Mouse (Mus musculus) forebrain, postnatal 0 days (tissue): ENCODE measurements around the gene Rab11a. TPM values are rescaled to one million over a fixed set of nuclear protein-coding genes. Genes with fewer than 3 reads are reported as not detected.

Source experiments
- ATAC-seq: fragments of 200-750 bp; cut with Nextera tagmentation; 2 replicates; pipeline ENCODE4 v1.8.0; 2017; ENCODE audit warnings: mild to moderate bottlenecking, moderate library complexity
- DNase-seq: peaks from one replicate; pipeline ENCODE4 v3.0.0-alpha.2; 2015
- H3K27ac ChIP-seq: fragments of 300-500 bp; sonication (generic); 2 replicates; pipeline ENCODE4 v1.5.1; 2014; ENCODE audit warnings: low read depth, mild to moderate bottlenecking, antibody characterized with exemption, low read length, moderate library complexity, mixed read lengths
- H3K27me3 ChIP-seq: fragments of 300-500 bp; sonication (generic); 2 replicates; pipeline ENCODE4 v1.6.1; 2014; ENCODE audit warnings: mild to moderate bottlenecking, low read length, mixed read lengths; ENCODE audit not compliant: insufficient read depth
- H3K36me3 ChIP-seq: fragments of 300-500 bp; sonication (generic); 2 replicates; pipeline ENCODE4 v1.6.1; 2014; ENCODE audit warnings: mild to moderate bottlenecking, moderate library complexity; ENCODE audit not compliant: insufficient read depth
- H3K4me1 ChIP-seq: fragments of 300-500 bp; sonication (generic); 2 replicates; pipeline ENCODE4 v1.6.1; 2014; ENCODE audit warnings: antibody characterized with exemption; ENCODE audit not compliant: insufficient read depth
- H3K4me2 ChIP-seq: fragments of 300-500 bp; sonication (generic); 2 replicates; pipeline ENCODE4 v1.6.1; 2014; ENCODE audit warnings: low read depth, mild to moderate bottlenecking, moderate library complexity
- H3K4me3 ChIP-seq: fragments of 300-500 bp; sonication (generic); 2 replicates; pipeline ENCODE4 v1.5.1; 2014; ENCODE audit warnings: low read depth, low read length, mixed read lengths
- H3K9ac ChIP-seq: fragments of 300-500 bp; sonication (generic); 2 replicates; pipeline ENCODE4 v1.6.1; 2014; ENCODE audit warnings: mild to moderate bottlenecking
- H3K9me3 ChIP-seq: fragments of 300-500 bp; sonication (generic); 2 replicates; pipeline ENCODE4 v1.6.1; 2016; ENCODE audit warnings: low read length
- CTCF ChIP-seq: sonication (generic); IDR thresholded peaks from 2 replicates; pipeline ENCODE4 v1.5.1; 2016; ENCODE audit warnings: antibody characterized with exemption, control low read depth, low read depth
- whole genome bisulfite sequencing: fragments of 180-500 bp; shearing (Covaris S2); extraction: QIAGEN DNeasy Blood & Tissue Kit; methylation state at CpG from one replicate; pipeline ENCODE4 v1.1.7; 2014; 5-methylcytosine and 5-hydroxymethylcytosine counted together
- polyA plus RNA-seq: library from polyadenylated mRNA; unstranded; fragments of >200 nt; fragmentation: Nextera tagmentation; extraction: Ambion mirVana; gene quantifications from 2 replicates; pipeline ENCODE4 v1.2.1, GENCODE M21; 2015
- total RNA-seq: library from RNA; depleted of rRNA; stranded (reverse); fragments of >200 nt; gene quantifications from 2 replicates; pipeline ENCODE4 v1.2.3, GENCODE M21; 2014

Rab11a gene
- total and polyA plus RNA-seq, 2 experiments from 2014 or later = 236 to 471 TPM

DNA sequence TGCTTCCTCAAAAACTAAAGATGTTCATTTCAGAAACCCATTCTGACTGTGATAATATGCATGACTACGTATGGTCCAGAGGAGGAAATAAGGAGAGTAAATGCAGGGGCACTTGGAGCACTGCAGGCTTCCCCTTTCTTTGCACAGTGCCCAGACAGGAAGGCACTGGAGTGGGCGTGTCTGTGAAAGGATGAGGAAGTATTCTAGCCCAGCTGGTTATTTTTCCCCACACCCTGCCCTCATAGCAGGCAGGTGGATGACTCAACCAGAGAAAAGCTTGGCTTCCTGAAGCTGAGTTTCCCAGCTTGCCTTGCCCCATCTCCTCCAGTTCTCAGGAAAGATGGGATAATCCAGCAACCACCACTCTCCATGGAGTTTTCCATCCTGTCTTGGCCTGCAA lies 34.6 kb downstream of the Rab11a start:
- Histone ChIP-seq H3K27ac (no peak overlapping the region), H3K4me2 (no peak overlapping the region), H3K4me1 (no peaks in the 10 kb centered on the region), H3K36me3 (no peaks in the 10 kb centered on the region; the same call in none of the 2 replicates), H3K9me3 (no peaks in the 10 kb centered on the region), H3K27me3 (no peaks in the 10 kb centered on the region), H3K9ac (no peak overlapping the region), H3K4me3 (no peak overlapping the region)
- no peak for TF ChIP-seq CTCF
- no peak for DNase-seq
- WGBS = 82% methylated on average over 2 of the region's 2 CpGs
- no peak for ATAC-seq

- H3K9me3 ChIP-seq = no peaks in the 10 kb centered on the region
- no peak overlapping the region for H3K4me3 ChIP-seq
- H3K27me3 ChIP-seq = no peaks in the 10 kb centered on the region
- TF ChIP-seq CTCF = no peak
- H3K27ac ChIP-seq = no peak overlapping the region
- no peaks in the 10 kb centered on the region; the same call in none of the 2 replicates for H3K36me3 ChIP-seq
- H3K4me2 ChIP-seq = no peak overlapping the region
- no peaks in the 10 kb centered on the region for H3K4me1 ChIP-seq
- no peak overlapping the region for H3K9ac ChIP-seq
- ATAC-seq = no peak
- DNase-seq = no peak
These were observed 35.2 kb downstream of the Rab11a start for GRCm38 (mm10) chr9:64702391-64702790.

- no peak for DNase-seq
- Histone ChIP-seq H3K9me3 (no peaks in the 10 kb centered on the region), H3K4me3 (no peak overlapping the region), H3K27ac (no peak overlapping the region), H3K27me3 (no peaks in the 10 kb centered on the region), H3K9ac (no peak overlapping the region), H3K4me1 (no peaks in the 10 kb centered on the region), H3K4me2 (no peak overlapping the region), H3K36me3 (peaks cover 4% of the 10 kb centered on the region)
- no peak for ATAC-seq
- TF ChIP-seq CTCF = no peak
- whole genome bisulfite sequencing = 76% methylated on average over 1 of the region's 1 CpGs
These were observed 35.9 kb downstream of the Rab11a start for GRCm38 (mm10) chr9:64701651-64702050.

DNA sequence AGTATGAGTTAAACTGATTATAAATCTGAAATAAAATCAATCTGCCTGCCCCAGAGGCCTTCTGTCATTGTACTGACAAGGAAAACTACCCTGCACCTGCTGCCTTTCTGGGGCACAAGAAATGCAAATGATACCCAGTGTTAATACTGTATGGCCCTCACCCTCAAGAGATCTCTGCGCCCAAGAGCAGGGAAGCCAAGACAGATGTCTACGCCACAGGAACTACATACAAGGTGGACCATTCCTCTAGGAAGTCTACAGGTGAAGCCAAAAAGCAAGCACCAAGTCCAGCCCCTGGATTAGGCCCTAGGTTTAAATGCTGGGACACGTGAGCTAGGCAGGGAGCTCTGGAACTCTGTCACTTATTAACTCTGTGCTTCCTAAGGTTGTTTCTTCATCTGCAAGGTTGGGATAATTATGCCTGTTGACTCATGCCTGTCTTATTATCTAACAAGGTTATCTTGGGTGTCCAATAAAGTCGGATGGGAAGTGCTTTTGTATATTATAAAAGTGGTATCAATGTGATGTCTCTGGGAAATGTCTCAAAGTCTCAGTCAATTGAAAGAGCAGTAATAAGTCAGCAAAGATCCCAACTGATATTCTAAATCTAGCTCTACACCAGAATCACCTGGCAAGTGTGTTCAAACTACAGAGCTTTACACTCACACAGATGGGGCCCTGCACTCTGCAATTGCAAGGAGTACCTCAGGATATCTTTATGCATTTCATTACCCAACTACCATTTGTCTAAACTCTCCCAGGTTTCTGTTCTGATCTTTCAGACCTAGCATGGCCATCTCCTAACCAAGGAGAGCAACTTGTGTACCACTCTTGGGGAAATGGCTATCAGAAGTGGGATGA lies 36.9 kb downstream of the Rab11a start:
- Histone ChIP-seq H3K4me2 (no peak overlapping the region), H3K36me3 (peaks cover 4% of the 10 kb centered on the region), H3K4me3 (no peak overlapping the region), H3K9ac (no peak overlapping the region), H3K27me3 (no peaks in the 10 kb centered on the region), H3K4me1 (no peaks in the 10 kb centered on the region), H3K27ac (no peak overlapping the region), H3K9me3 (no peaks in the 10 kb centered on the region)
- ATAC-seq = no peak
- 91% methylated on average over 4 of the region's 4 CpGs for WGBS
- no peak for DNase-seq
- no peak for TF ChIP-seq CTCF

- DNase-seq (no peak), ATAC-seq (no peak)
- H3K9me3 ChIP-seq = no peaks in the 10 kb centered on the region
- H3K9ac ChIP-seq = no peak overlapping the region
- WGBS = 97% methylated on average over 1 of the region's 1 CpGs
- H3K4me3 ChIP-seq = no peak overlapping the region
- H3K4me2 ChIP-seq = no peak overlapping the region
- H3K27ac ChIP-seq = no peak overlapping the region
- H3K27me3 ChIP-seq = no peaks in the 10 kb centered on the region
- no peak for TF ChIP-seq CTCF
- H3K36me3 ChIP-seq = peaks cover 20% of the 10 kb centered on the region
- H3K4me1 ChIP-seq = no peaks in the 10 kb centered on the region
These were observed 39.0 kb downstream of the Rab11a start for GRCm38 (mm10) chr9:64698586-64698985.

GRCm38 (mm10) chr9:64697677-64698076 lies 39.9 kb downstream of the Rab11a start:
- no peak overlapping the region for H3K9ac ChIP-seq
- no peaks in the 10 kb centered on the region for H3K4me1 ChIP-seq
- DNase-seq (no peak), ATAC-seq (no peak)
- WGBS = 87% methylated on average over 5 of the region's 5 CpGs
- H3K4me3 ChIP-seq = no peak overlapping the region
- H3K36me3 ChIP-seq = peaks cover 22% of the 10 kb centered on the region
- H3K27me3 ChIP-seq = no peaks in the 10 kb centered on the region
- H3K9me3 ChIP-seq = no peaks in the 10 kb centered on the region
- TF ChIP-seq CTCF = no peak
- H3K27ac ChIP-seq = no peak overlapping the region
- no peak overlapping the region for H3K4me2 ChIP-seq

GRCm38 (mm10) chr9:64697006-64697405 lies 40.6 kb downstream of the Rab11a start:
- ATAC-seq = no peak
- H3K27ac ChIP-seq = no peak overlapping the region
- no peaks in the 10 kb centered on the region for H3K4me1 ChIP-seq
- H3K36me3 ChIP-seq = peaks cover 22% of the 10 kb centered on the region
- no peak overlapping the region for H3K9ac ChIP-seq
- no peaks in the 10 kb centered on the region for H3K9me3 ChIP-seq
- TF ChIP-seq CTCF = no peak
- WGBS = 62% methylated on average over 1 of the region's 1 CpGs
- H3K4me2 ChIP-seq = no peak overlapping the region
- no peak for DNase-seq
- no peaks in the 10 kb centered on the region for H3K27me3 ChIP-seq
- no peak overlapping the region for H3K4me3 ChIP-seq
